Comparison of ENCODE assay signal across 7 mouse cellular contexts in genomic region chr10:117628363-117629168, GRCm38 (mm10). TPM values are rescaled to one million over a fixed set of nuclear protein-coding genes. Genes with fewer than 3 reads are reported as not detected.
DNase-seq lines count a peak whose midpoint lies in the region; ATAC-seq and TF ChIP-seq lines count a peak whose summit lies in the region.

No protein-coding gene starts in this region.

- peak overlapping the region; percentile 96 for H3K4me2 ChIP-seq in lung, embryonic 15.5 days
- H3K4me2 ChIP-seq in intestine, postnatal 0 days (replicated peaks; ENCODE audit: low read depth), result peak overlapping the region; percentile 98

- TF ChIP-seq CTCF in intestine, postnatal 0 days (IDR thresholded peaks at IDR 0.05; ENCODE audit: low read depth), result no peak
- TF ChIP-seq CTCF in olfactory bulb, adult 2 months (IDR thresholded peaks at IDR 0.05; ENCODE audit: insufficient read depth, low read depth, low read length), result no peak

- no peak overlapping the region for H3K27ac ChIP-seq in lung, embryonic 15.5 days
- 0 out of 2 replicates have a peak overlapping the region, but pooled peaks have one; percentile 53 for H3K27ac ChIP-seq in forebrain, embryonic 10.5 days
- no peak overlapping the region for H3K27ac ChIP-seq in intestine, postnatal 0 days (ENCODE audit: low read depth, low read length)
- no peak overlapping the region for H3K27ac ChIP-seq in olfactory bulb, adult 2 months (ENCODE audit: insufficient read depth, low read depth, low read length)

- H3K4me1 ChIP-seq in lung, embryonic 15.5 days, result peaks cover 23% of the 10 kb centered on the region
- H3K4me1 ChIP-seq in forebrain, embryonic 10.5 days, result peaks cover 37% of the 10 kb centered on the region
- H3K4me1 ChIP-seq in intestine, postnatal 0 days (replicated peaks; ENCODE audit: control insufficient read depth, insufficient read depth, low read length), result no peaks in the 10 kb centered on the region
- H3K4me1 ChIP-seq in olfactory bulb, adult 2 months (ENCODE audit: control insufficient read depth, insufficient read depth, low read length), result peaks cover 13% of the 10 kb centered on the region

- ATAC-seq in lung, embryonic 15.5 days (ENCODE audit: borderline replicate concordance, extremely low read depth, low FRiP score, low TSS enrichment), result no peak
- no peak for ATAC-seq in intestine, postnatal 0 days
- ATAC-seq in frontal cortex, adult (ENCODE audit: low TSS enrichment), result no peak; the same call in 1 of the 2 replicates

- peak overlapping the region; percentile 73 for H3K4me3 ChIP-seq in lung, embryonic 15.5 days
- peak overlapping the region; percentile 70 for H3K4me3 ChIP-seq in forebrain, embryonic 10.5 days
- H3K4me3 ChIP-seq in intestine, postnatal 0 days (ENCODE audit: low read depth, low read length), result peak overlapping the region; percentile 69
- peak overlapping the region; percentile 35; the same call in 1 of the 2 replicates for H3K4me3 ChIP-seq in olfactory bulb, adult 2 months (ENCODE audit: insufficient read depth, low read depth, low read length)

- H3K27me3 ChIP-seq in lung, embryonic 15.5 days, result peaks cover 35% of the 10 kb centered on the region
- peaks cover 67% of the 10 kb centered on the region for H3K27me3 ChIP-seq in forebrain, embryonic 10.5 days (ENCODE audit: poor library complexity, severe bottlenecking)
- 0 out of 2 replicates have a peak, but pooled peaks cover 2% of the 10 kb centered on the region for H3K27me3 ChIP-seq in intestine, postnatal 0 days (replicated peaks; ENCODE audit: control insufficient read depth, insufficient read depth, low read length)

- 2% methylated on average over 25 of the region's 25 CpGs for WGBS in lung, embryonic 15.5 days
- WGBS in forebrain, embryonic 10.5 days, result under 1% methylated on average over 25 of the region's 25 CpGs
- WGBS in intestine, postnatal 0 days, result 6% methylated on average over 25 of the region's 25 CpGs
- WGBS in olfactory bulb, adult 2 months, result 2% methylated on average over 25 of the region's 25 CpGs

- no peak for DNase-seq in lung, postnatal 25 days (ENCODE audit: low spot score)
- no peak for DNase-seq in forebrain, embryonic 10.5 days (ENCODE audit: extremely low spot score, low spot score)
- no peak for DNase-seq in urinary bladder, postnatal 36 days (ENCODE audit: low spot score in 2 of 2)

- no peaks in the 10 kb centered on the region for H3K36me3 ChIP-seq in lung, embryonic 15.5 days
- H3K36me3 ChIP-seq in forebrain, embryonic 10.5 days (replicated peaks), result no peaks in the 10 kb centered on the region
- H3K36me3 ChIP-seq in intestine, postnatal 0 days (ENCODE audit: control insufficient read depth, insufficient read depth), result no peaks in the 10 kb centered on the region

- TF ChIP-seq POLR2A in olfactory bulb, adult 2 months (IDR thresholded peaks at IDR 0.05; ENCODE audit: insufficient read depth, low read depth, low read length), result no peak

- peak overlapping the region; percentile 50 for H3K9ac ChIP-seq in lung, embryonic 15.5 days
- H3K9ac ChIP-seq in intestine, postnatal 0 days (ENCODE audit: low read depth, low read length), result peak overlapping the region; percentile 55

- no peaks in the 10 kb centered on the region for H3K9me3 ChIP-seq in lung, embryonic 15.5 days
- no peaks in the 10 kb centered on the region for H3K9me3 ChIP-seq in forebrain, embryonic 10.5 days
- H3K9me3 ChIP-seq in intestine, postnatal 0 days (ENCODE audit: control insufficient read depth), result no peaks in the 10 kb centered on the region

RNA-seq across cellular contexts. Expression of gene Cpm, which starts 0.7 kb away (rescaled TPM):
- polyA plus RNA-seq in lung, embryonic 15.5 days (2015; fragmentation: Nextera tagmentation; extraction: Ambion mirVana), result 41.8 and 49.3 TPM in 2 replicates
- 4.8 and 5.9 TPM in 2 replicates for polyA plus RNA-seq in forebrain, embryonic 10.5 days (2016; fragmentation: Nextera tagmentation; extraction: Ambion mirVana)
- polyA plus RNA-seq in intestine, postnatal 0 days (2015; fragmentation: Nextera tagmentation; extraction: Ambion mirVana), result 32.8 and 33.8 TPM in 2 replicates
- not detected in 2 replicates for polyA plus RNA-seq in olfactory bulb, adult 2 months (2012; ENCODE audit: insufficient read depth, insufficient read length, low replicate concordance, missing spikeins)
